Mouse (Mus musculus) frontal cortex, postnatal 10 days (tissue): ENCODE results near the gene Olfr661.

ENCODE experiments used
- DNase-seq, 2 experiments: peaks; one replicate each; pipeline ENCODE4 v3.0.0; 2022; ENCODE audit warnings: low spot score in 2 of 2, mixed read lengths in 1 of 2

Gene Olfr661

GRCm38 (mm10) chr7:104686201-104686600, at the start of gene Olfr661:
Gene Olfr661, plus strand, starts transcription at chr7:104686501.
- DNase-seq: no peak

- peak; percentile 10 to 16 for DNase-seq
Measured at GRCm38 (mm10) chr7:104646841-104647482, 39.3 kb upstream of the Olfr661 start, which contains the start of gene Olfr658. Gene Olfr658, minus strand, starts transcription at chr7:104647305.

GRCm38 (mm10) chr7:104666453-104666852, 19.8 kb upstream of the Olfr661 start, which contains the start of gene Olfr659:
Gene Olfr659, plus strand, starts transcription at chr7:104666753.
- DNase-seq: no peak
